Mouse (Mus musculus) frontal cortex, postnatal 25 days (tissue): ENCODE results near the gene Cyp3a13.
"Not testable (repeated sequence)": the region's sequence is repeated elsewhere in the genome, so short reads cannot be mapped to it uniquely, and the experiment has no call there.

ENCODE experiments used
- DNase-seq, 2 experiments: peaks; one replicate each; pipeline ENCODE4 v3.0.0; 2022; ENCODE audit warnings: low spot score in 2 of 2

Gene Cyp3a13

GRCm38 (mm10) chr5:137872381-137872702 lies 49.1 kb downstream of the Cyp3a13 start:
- DNase-seq: not testable (repeated sequence)

GRCm38 (mm10) chr5:137871644-137872380 lies 49.6 kb downstream of the Cyp3a13 start, which contains the start of gene Pilrb2:
Pilrb2 (minus strand) TSS chr5:137871815.
- DNase-seq: not testable (repeated sequence)

GRCm38 (mm10) chr5:137868600-137868999 lies 52.8 kb downstream of the Cyp3a13 start:
- not testable (repeated sequence) for DNase-seq

- DNase-seq: not testable (repeated sequence)
Measured at GRCm38 (mm10) chr5:137864008-137864407, 57.4 kb downstream of the Cyp3a13 start.

DNA sequence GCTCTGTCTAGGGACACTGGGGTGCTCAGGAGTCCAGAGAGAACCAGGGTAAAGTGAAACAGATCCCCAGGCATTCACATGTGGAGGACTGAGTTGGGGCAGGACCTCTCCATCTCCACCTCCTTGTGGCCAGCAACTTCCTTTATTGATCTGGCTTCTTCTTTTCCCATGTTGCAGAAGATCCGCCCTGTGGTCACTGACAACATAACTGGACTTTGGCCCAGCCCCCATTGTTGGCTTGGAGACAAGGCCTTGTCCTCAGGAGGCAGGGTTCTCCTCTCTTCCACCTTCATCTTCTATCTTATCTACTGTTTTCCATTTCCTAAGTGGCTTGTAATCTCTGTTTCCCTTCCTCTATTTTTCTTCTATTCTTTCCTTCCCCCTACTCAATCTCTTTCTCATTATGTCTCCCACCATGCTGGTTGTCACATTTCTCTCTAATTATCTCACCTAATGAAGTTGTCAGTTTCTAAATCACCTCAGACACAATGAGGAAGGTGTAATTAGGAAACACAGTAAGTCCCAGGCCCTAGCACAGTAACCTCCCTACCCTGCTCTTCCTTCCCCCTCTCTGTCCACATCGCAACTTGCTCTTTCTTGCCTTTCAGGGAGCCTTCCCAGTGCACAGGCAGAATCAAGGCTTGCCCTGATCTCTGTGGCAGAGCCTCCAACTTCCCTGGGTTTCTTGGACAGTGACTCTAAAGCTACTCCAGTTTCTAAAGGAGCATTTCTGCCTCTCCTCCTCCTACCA lies 63.3 kb downstream of the Cyp3a13 start, which contains the start of gene Pilrb1:
Gene Pilrb1, minus strand, starts transcription at position 147 of the 751 bp plus-strand sequence.
- DNase-seq: not testable (repeated sequence)

DNA sequence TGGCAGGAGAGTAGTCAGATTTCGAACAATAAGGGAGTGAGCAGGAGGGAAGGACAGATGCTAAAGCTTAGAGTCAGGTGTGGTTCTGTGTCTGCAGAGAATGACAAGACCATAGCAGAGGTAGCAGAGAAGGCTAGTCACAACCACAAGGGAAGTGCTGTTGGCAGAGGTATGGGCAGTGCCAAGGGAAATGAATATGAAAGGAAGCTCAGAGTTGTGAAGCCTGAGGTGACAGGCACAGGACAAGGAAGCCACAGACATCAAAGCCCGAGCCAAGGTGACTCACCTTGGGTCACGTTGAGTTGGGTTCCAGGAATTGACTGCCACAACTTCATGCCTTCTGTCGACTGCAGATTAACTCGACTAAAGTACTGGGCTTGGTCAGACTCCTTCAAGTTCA lies 64.5 kb downstream of the Cyp3a13 start:
- not testable (repeated sequence) for DNase-seq

DNA sequence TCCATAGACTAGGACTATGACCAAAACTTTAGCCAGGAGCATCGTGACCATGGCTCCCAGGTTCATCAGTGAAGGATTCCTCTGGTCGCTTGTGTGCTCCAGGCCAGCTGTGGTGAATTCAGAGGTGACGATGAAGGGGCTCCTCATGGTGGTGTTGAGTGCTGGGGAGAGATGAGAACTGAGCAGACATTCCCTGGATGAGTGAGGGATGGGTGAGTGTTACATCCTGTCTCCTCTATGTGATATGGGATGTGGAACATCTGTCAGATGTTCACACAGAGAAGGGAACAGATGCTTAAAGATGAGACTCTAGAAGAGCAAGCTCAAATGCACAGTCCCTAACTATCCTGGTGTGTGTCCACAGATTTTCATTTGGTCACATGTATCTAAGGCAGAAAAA lies 66.5 kb downstream of the Cyp3a13 start:
- DNase-seq: not testable (repeated sequence)

DNA sequence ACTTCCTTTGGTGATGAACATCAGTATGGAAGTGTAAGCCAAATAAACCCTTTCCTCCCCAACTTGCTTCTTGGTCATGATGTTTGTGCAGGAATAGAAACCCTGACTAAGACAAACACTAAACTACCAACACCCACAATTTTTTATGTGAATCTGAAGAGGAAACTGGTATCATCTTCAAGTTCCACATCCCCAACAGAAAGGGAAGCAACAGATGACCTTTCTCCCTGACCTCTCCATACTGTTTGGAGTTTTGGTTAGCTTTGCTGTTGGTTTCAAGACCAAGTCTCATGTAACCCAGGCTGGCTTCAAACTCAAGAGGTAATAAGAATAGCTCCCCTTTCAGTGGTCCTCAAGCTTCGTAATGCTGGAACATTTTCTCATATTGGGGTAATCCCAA lies 71.1 kb downstream of the Cyp3a13 start:
- DNase-seq: not testable (repeated sequence)
